Mouse (Mus musculus) megakaryocyte, embryonic 14.5 days (primary cell): ENCODE measurements around the gene Slirp.

ENCODE experiments used
- FLI1 ChIP-seq: IDR thresholded peaks from 2 replicates; pipeline ENCODE4 v1.6.1; 2012; ENCODE audit warnings: low read length, inconsistent platforms, mixed read lengths
- GATA1 ChIP-seq: IDR thresholded peaks from 3 replicates; pipeline ENCODE4 v1.6.1; 2012; ENCODE audit warnings: mixed read lengths, low read length, inconsistent platforms, borderline replicate concordance

DNA sequence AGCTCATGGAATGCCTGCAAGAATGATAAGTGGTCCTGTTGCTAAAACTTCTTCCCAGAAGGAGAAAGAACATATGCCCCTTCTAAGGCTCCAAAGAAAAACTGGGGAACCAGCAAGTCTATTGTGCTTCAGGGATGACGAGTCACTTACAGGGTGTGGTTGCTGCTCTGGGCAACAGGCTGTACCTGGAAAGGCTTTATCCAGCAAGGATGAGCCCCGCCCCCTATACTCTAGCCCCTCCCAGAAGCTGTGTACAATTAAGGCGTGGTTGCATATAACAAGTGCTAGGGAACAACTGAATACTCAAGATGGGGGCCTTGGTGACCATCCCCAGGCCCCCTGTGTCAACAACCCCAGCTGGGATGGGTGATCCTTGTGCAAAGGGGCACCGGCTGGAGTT, 34.6 kb upstream of the Slirp start:
- no peak for TF ChIP-seq GATA1
- TF ChIP-seq FLI1, result no peak
